Mouse (Mus musculus) lung, embryonic 14.5 days (tissue): ENCODE measurements around the gene Hspa4l. TPM values are rescaled to one million over a fixed set of nuclear protein-coding genes. Genes with fewer than 3 reads are reported as not detected.
A peak's percentile ranks its signal among the peaks of the same experiment; 100 is the strongest.

Experiments used
- ATAC-seq: fragments of 200-750 bp; cut with Nextera tagmentation; 2 replicates; pipeline ENCODE4 v1.8.0; 2017; ENCODE audit warnings: mild to moderate bottlenecking, moderate TSS enrichment, moderate library complexity; ENCODE audit not compliant: insufficient read depth
- DNase-seq: peaks from one replicate; pipeline ENCODE4 v3.0.0-alpha.2; 2015
- H3K27ac ChIP-seq: fragments of 300-500 bp; sonication (generic); 2 replicates; pipeline ENCODE4 v1.5.1; 2014; ENCODE audit warnings: low read depth, mild to moderate bottlenecking, moderate library complexity
- H3K27me3 ChIP-seq: fragments of 300-500 bp; sonication (generic); 2 replicates; pipeline ENCODE4 v1.6.1; 2014; ENCODE audit warnings: low read length, control low read depth; ENCODE audit not compliant: insufficient read depth
- H3K36me3 ChIP-seq: fragments of 300-500 bp; sonication (generic); 2 replicates; pipeline ENCODE4 v1.6.1; 2014; ENCODE audit warnings: control low read depth; ENCODE audit not compliant: insufficient read depth
- H3K4me1 ChIP-seq: fragments of 300-500 bp; sonication (generic); 2 replicates; pipeline ENCODE4 v1.6.1; 2014; ENCODE audit warnings: antibody characterized with exemption, control low read depth; ENCODE audit not compliant: insufficient read depth
- H3K4me2 ChIP-seq: fragments of 300-500 bp; sonication (generic); 2 replicates; pipeline ENCODE4 v1.6.1; 2014; ENCODE audit warnings: mild to moderate bottlenecking
- H3K4me3 ChIP-seq: fragments of 300-500 bp; sonication (generic); 2 replicates; pipeline ENCODE4 v1.5.1; 2014; ENCODE audit warnings: low read depth, low read length
- H3K9ac ChIP-seq: fragments of 300-500 bp; sonication (generic); 2 replicates; pipeline ENCODE4 v1.6.1; 2014
- H3K9me3 ChIP-seq: fragments of 300-500 bp; sonication (generic); 2 replicates; pipeline ENCODE4 v1.6.1; 2016; ENCODE audit warnings: low read depth, low read length, control low read depth
- CTCF ChIP-seq: IDR thresholded peaks from 2 replicates; pipeline ENCODE4 v1.5.1; 2016; ENCODE audit warnings: antibody characterized with exemption, low read depth
- WGBS: fragments of 180-500 bp; shearing (Covaris S2); extraction: QIAGEN DNeasy Blood & Tissue Kit; methylation state at CpG from one replicate; pipeline ENCODE4 v1.1.7; 2014; 5-methylcytosine and 5-hydroxymethylcytosine counted together
- polyA plus RNA-seq: library from polyadenylated mRNA; unstranded; fragments of >200 nt; fragmentation: Nextera tagmentation; extraction: Ambion mirVana; gene quantifications from 2 replicates; pipeline ENCODE4 v1.2.1, GENCODE M21; 2014

Gene Hspa4l
- polyA plus RNA-seq, 1 experiment from 2014 or later, result 11.4 TPM

DNA sequence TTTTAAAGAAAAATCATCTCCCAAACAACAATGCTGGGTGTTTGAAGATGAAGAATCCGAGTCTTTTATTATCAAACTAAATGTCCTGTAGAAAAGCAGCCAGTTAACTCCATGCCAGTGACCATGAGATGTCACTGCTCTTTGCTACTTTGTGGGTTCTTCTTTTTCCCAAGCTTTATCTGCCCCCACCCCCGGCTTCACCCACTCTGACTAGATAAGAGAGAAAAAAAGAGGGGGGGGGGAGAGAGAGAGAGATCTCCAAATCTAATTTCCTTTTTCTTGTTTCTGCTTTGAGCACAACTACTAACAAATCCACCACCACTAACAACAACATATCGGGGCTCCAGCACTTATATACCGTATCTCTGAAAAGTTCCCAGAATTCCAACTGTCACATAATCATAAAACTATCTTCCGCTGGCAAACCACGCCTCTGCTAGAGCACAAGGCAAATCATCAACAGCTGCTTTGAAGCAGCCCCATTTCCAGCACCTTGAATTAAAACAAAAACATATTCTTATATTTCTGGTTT, 5.8 kb upstream of the Hspa4l start:
- Histone ChIP-seq H3K4me2 (no peak overlapping the region), H3K27ac (no peak overlapping the region), H3K9me3 (no peaks in the 10 kb centered on the region), H3K36me3 (no peaks in the 10 kb centered on the region), H3K4me1 (no peaks in the 10 kb centered on the region), H3K27me3 (no peaks in the 10 kb centered on the region), H3K4me3 (no peak overlapping the region), H3K9ac (no peak overlapping the region)
- WGBS, result 74% methylated on average over 6 of the region's 6 CpGs
- ATAC-seq (no peak), DNase-seq (no peak)
- no peak for TF ChIP-seq CTCF

- Histone ChIP-seq H3K27ac (peak overlapping the region; percentile 69), H3K27me3 (peaks cover 4% of the 10 kb centered on the region; the same call in 1 of the 2 replicates), H3K4me2 (peak overlapping the region; percentile 93), H3K9ac (peak overlapping the region; percentile 62), H3K4me1 (no peaks in the 10 kb centered on the region; the same call in 1 of the 2 replicates), H3K4me3 (peak overlapping the region; percentile 60), H3K36me3 (no peaks in the 10 kb centered on the region), H3K9me3 (no peaks in the 10 kb centered on the region)
- DNase-seq (peak; percentile 93), ATAC-seq (peak; percentile 97)
- WGBS, result under 1% methylated on average over 73 of the region's 93 CpGs
- TF ChIP-seq CTCF, result no peak; the same call in 1 of the 2 replicates
These were observed 753 bp downstream of the Hspa4l start for GRCm38 (mm10) chr3:40744836-40745660.

DNA sequence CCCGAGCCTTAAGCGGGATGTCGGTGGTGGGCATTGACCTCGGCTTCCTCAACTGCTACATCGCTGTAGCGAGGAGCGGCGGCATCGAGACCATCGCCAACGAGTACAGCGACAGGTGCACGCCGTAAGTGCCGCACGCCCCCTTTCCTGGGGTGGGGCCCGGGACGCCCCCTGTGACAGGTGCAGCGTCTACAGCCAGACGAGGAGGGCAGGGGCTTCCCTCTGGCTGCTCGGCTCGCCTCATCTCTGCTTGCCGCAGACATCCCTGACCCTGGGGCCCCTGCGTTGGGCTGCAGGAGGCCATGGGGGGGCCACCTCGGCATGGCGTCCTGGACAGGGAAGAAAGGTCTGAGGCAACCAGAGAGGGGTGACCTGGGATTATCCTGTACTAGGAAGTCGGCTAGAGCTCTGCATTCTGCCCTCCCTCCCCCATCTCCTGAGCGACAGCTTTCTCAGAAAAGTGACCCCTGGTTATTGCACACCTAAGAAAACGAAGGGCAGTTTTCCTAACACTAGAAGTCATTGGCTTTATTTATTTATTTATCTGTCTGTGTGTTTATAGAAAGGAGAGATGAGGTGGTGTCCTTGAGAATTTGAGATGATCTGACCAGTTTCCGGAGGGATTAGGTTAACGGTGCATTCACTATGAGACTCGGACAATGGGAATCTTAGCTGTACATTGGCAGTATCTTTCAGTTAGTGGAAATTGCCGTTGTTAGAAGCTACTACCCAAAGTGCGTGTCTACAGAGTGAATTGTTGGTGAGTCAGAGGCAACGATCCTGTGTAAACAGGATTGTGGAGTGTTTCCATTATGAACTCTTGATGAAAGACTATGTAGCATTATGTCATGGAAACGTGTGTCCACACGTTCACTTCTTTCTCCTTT, 1.6 kb downstream of the Hspa4l start:
- Histone ChIP-seq H3K9ac (peak overlapping the region; percentile 62), H3K4me2 (peak overlapping the region; percentile 93), H3K4me1 (no peaks in the 10 kb centered on the region; the same call in 1 of the 2 replicates), H3K9me3 (no peaks in the 10 kb centered on the region), H3K4me3 (peak overlapping the region; percentile 60), H3K36me3 (no peaks in the 10 kb centered on the region), H3K27me3 (peaks cover 4% of the 10 kb centered on the region; the same call in 1 of the 2 replicates), H3K27ac (peak overlapping the region; percentile 69)
- 2% methylated on average over 37 of the region's 37 CpGs for WGBS
- no peak for TF ChIP-seq CTCF
- DNase-seq (peak; percentile 39), ATAC-seq (peak; percentile 40)

- H3K9ac ChIP-seq, result no peak overlapping the region
- H3K36me3 ChIP-seq, result 0 out of 2 replicates have a peak, but pooled peaks cover 3% of the 10 kb centered on the region
- WGBS, result 77% methylated on average over 3 of the region's 3 CpGs
- H3K4me2 ChIP-seq, result no peak overlapping the region
- no peak for TF ChIP-seq CTCF
- H3K27me3 ChIP-seq, result no peaks in the 10 kb centered on the region
- no peaks in the 10 kb centered on the region for H3K4me1 ChIP-seq
- no peak for ATAC-seq
- H3K4me3 ChIP-seq, result no peak overlapping the region
- no peak for DNase-seq
- H3K27ac ChIP-seq, result no peak overlapping the region
- H3K9me3 ChIP-seq, result no peaks in the 10 kb centered on the region
These were observed 16.5 kb downstream of the Hspa4l start for GRCm38 (mm10) chr3:40760746-40761145.

DNA sequence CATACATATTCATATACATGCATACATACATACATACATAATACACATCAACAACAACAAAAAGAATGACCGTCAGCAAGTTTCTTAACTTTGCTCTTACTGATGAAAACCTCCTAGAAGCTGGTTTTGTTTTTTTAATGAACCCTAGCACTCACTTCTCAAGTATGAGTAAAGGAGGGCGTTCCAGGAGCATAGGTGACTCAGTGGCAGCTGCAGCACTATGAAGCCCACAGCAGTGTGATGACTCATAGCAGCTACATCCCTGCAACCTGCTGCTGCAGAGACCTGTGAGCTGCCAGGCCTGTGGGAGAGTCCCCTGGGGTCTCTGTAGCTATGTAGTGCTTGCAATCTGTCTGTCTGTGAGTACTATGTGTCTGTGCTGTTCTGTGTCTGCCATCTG, 17.0 kb downstream of the Hspa4l start:
- no peak overlapping the region for H3K27ac ChIP-seq
- no peaks in the 10 kb centered on the region for H3K4me1 ChIP-seq
- no peak for TF ChIP-seq CTCF
- H3K4me3 ChIP-seq, result no peak overlapping the region
- H3K9me3 ChIP-seq, result no peaks in the 10 kb centered on the region
- 0 out of 2 replicates have a peak, but pooled peaks cover 3% of the 10 kb centered on the region for H3K36me3 ChIP-seq
- 88% methylated on average over 2 of the region's 2 CpGs for WGBS
- no peak overlapping the region for H3K9ac ChIP-seq
- no peak for DNase-seq
- no peaks in the 10 kb centered on the region for H3K27me3 ChIP-seq
- no peak for ATAC-seq
- H3K4me2 ChIP-seq, result no peak overlapping the region

GRCm38 (mm10) chr3:40793783-40794182, 49.5 kb downstream of the Hspa4l start:
- DNase-seq (no peak), ATAC-seq (no peak)
- Histone ChIP-seq H3K27me3 (no peaks in the 10 kb centered on the region), H3K9me3 (no peaks in the 10 kb centered on the region), H3K27ac (no peak overlapping the region), H3K4me1 (no peaks in the 10 kb centered on the region), H3K4me3 (no peak overlapping the region), H3K9ac (no peak overlapping the region), H3K4me2 (no peak overlapping the region), H3K36me3 (0 out of 2 replicates have a peak, but pooled peaks cover 3% of the 10 kb centered on the region)
- TF ChIP-seq CTCF, result peak; percentile 9; the same call in 1 of the 2 replicates
- 70% methylated on average over 2 of the region's 2 CpGs for WGBS

DNA sequence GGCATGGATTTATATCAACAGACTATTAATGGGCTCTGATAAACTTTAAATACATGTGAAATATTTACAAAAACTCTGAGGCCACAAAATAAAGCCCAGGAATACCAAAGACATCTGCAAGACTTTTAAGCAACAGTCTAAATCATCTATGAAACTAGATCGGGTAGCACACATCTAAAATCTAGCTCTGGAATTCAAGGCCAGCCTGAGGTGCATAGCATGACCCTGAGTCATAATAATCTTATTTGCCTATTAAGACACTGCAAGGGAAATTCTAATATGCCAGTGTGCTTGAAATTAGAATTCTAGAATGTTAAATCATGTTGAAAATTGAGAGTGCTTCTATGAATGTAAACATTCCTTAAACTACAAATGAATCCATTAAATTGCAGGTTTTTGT, 53.8 kb downstream of the Hspa4l start:
- 51% methylated on average over 1 of the region's 1 CpGs for WGBS
- Histone ChIP-seq H3K9ac (no peak overlapping the region), H3K36me3 (peaks cover 13% of the 10 kb centered on the region), H3K27me3 (no peaks in the 10 kb centered on the region), H3K9me3 (no peaks in the 10 kb centered on the region), H3K4me3 (no peak overlapping the region), H3K4me2 (no peak overlapping the region), H3K4me1 (peaks cover 4% of the 10 kb centered on the region), H3K27ac (no peak overlapping the region)
- no peak for TF ChIP-seq CTCF
- no peak for ATAC-seq
- DNase-seq, result no peak
